Mouse (Mus musculus) liver, embryonic 14.5 days (tissue): ENCODE measurements at regions not wholly inside any gene's neighbourhood (a gene's known extent, or its start where the extent isn't known, plus 50 kb on each side); places are given as distances from the start of the nearest gene placed in this dataset.

Source experiments
- ATAC-seq: fragments of 200-750 bp; cut with Nextera tagmentation; 2 replicates; pipeline ENCODE4 v1.8.0; 2017; ENCODE audit warnings: moderate number of reproducible peaks, mild to moderate bottlenecking, moderate library complexity; ENCODE audit not compliant: insufficient read depth
- DNase-seq, 3 experiments: peaks; one replicate each; pipeline ENCODE4 v3.0.0-alpha.2; 2012 to 2013; ENCODE audit warnings: low read depth in 3 of 3, low spot score in 3 of 3
- H3K27ac ChIP-seq: fragments of 300-500 bp; sonication (generic); 2 replicates; pipeline ENCODE4 v1.5.1; 2014; ENCODE audit warnings: moderate library complexity, mild to moderate bottlenecking, control low read depth, inconsistent platforms
- H3K27me3 ChIP-seq: fragments of 300-500 bp; sonication (generic); 2 replicates; pipeline ENCODE4 v1.6.1; 2014; ENCODE audit warnings: mild to moderate bottlenecking, low read length, moderate library complexity; ENCODE audit not compliant: control insufficient read depth, insufficient read depth
- H3K36me3 ChIP-seq: fragments of 300-500 bp; sonication (generic); replicated peaks from 2 replicates; pipeline ENCODE4 v1.6.1; 2014; ENCODE audit warnings: low read depth; ENCODE audit not compliant: control insufficient read depth, insufficient read depth
- H3K4me1 ChIP-seq, 2 experiments: fragments of 200-500 bp in 1 of 2; fragments of 300-500 bp in 1 of 2; sonication (generic) in 1 of 2; replicated peaks; 2 replicates each; pipeline ENCODE4 v1.6.1; 2012 to 2014; ENCODE audit warnings: antibody characterized with exemption in 1 of 2, inconsistent platforms in 1 of 2, low read length in 1 of 2; ENCODE audit not compliant: control insufficient read depth in 2 of 2, insufficient read depth in 2 of 2
- H3K4me2 ChIP-seq: fragments of 300-500 bp; sonication (generic); 2 replicates; pipeline ENCODE4 v1.6.1; 2014; ENCODE audit warnings: low read depth, mild to moderate bottlenecking, control low read depth, moderate library complexity
- H3K4me3 ChIP-seq, 2 experiments: fragments of 200-500 bp in 1 of 2; fragments of 300-500 bp in 1 of 2; sonication (generic) in 1 of 2; 2 replicates each; pipeline ENCODE4 v1.5.1; 2012 to 2014; ENCODE audit warnings: low read depth in 2 of 2, low read length in 2 of 2, mild to moderate bottlenecking in 2 of 2, control low read depth in 1 of 2, inconsistent platforms in 1 of 2, moderate library complexity in 1 of 2; ENCODE audit not compliant: insufficient read depth in 1 of 2
- H3K9ac ChIP-seq: fragments of 300-500 bp; sonication (generic); replicated peaks from 2 replicates; pipeline ENCODE4 v1.6.1; 2014; ENCODE audit warnings: mild to moderate bottlenecking, control low read depth, moderate library complexity
- H3K9me3 ChIP-seq: fragments of 300-500 bp; sonication (generic); 2 replicates; pipeline ENCODE4 v1.6.1; 2016; ENCODE audit warnings: low read length, mixed read lengths; ENCODE audit not compliant: control insufficient read depth
- CTCF ChIP-seq: IDR thresholded peaks from 2 replicates; pipeline ENCODE4 v1.5.1; 2016; ENCODE audit warnings: antibody characterized with exemption, low read depth, control low read depth
- EP300 ChIP-seq: IDR thresholded peaks from 2 replicates; pipeline ENCODE4 v1.6.1; 2016; ENCODE audit warnings: antibody characterized with exemption, low read depth
- WGBS: fragments of 180-500 bp; shearing (Covaris S2); extraction: QIAGEN DNeasy Blood & Tissue Kit; methylation state at CpG from one replicate; pipeline ENCODE4 v1.1.7; 2014; ENCODE audit not compliant: insufficient replicate concordance; 5-methylcytosine and 5-hydroxymethylcytosine counted together

DNA sequence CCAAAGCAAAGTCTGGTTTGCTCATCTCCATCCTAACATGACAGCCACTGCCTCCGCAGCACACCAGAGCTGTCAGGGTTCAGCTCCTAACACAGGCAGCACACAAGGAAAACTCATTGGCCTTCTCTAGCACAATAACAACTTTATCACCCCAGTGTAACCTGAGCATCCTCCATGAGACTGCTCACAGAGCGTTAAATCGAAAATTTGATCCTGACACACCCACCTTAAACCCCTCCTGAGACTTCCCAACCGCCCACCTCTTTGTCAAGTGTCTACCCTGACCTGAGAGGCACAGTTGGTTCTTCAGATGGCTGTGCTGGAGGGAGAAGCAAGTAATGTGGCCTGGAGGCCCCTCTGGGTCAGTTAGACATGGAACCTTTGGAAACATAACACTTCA is 67.7 kb upstream of the Slc22a22 start:
- H3K4me1 ChIP-seq: no peaks in the 10 kb centered on the region
- ATAC-seq (no peak), DNase-seq (no peak)
- no peak overlapping the region for H3K27ac ChIP-seq
- no peaks in the 10 kb centered on the region for H3K27me3 ChIP-seq
- no peak overlapping the region for H3K4me3 ChIP-seq
- no peak overlapping the region for H3K4me2 ChIP-seq
- H3K9ac ChIP-seq: no peak overlapping the region
- no peaks in the 10 kb centered on the region for H3K9me3 ChIP-seq
- WGBS: 59% methylated on average over 4 of the region's 4 CpGs
- no peaks in the 10 kb centered on the region for H3K36me3 ChIP-seq
- TF ChIP-seq EP300 (no peak), CTCF (no peak)

DNA sequence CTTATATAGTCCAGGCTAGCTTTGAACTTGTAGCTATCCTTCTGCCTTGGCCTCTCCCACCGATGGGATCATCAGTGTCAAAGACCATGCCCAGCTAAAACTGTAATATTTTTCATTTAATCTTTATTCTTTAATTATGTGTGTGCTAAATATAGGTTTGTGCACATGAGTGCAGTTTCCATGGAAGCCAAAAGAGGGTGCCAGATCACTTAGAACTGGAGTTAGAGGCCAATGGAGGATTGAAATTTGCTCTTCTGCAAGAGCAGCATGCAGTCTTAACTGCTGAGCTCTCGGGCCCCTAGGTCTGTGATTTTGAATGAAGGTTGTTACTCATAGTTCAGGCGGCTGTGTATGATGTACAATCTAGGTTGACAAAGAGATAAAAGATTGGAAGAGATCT is 66.6 kb upstream of the Slc22a22 start:
- no peak for TF ChIP-seq CTCF
- no peak overlapping the region for H3K27ac ChIP-seq
- no peak overlapping the region for H3K4me2 ChIP-seq
- DNase-seq (no peak), ATAC-seq (no peak)
- no peak overlapping the region for H3K9ac ChIP-seq
- H3K36me3 ChIP-seq: no peaks in the 10 kb centered on the region
- H3K27me3 ChIP-seq: no peaks in the 10 kb centered on the region
- no peak overlapping the region for H3K4me3 ChIP-seq
- no peaks in the 10 kb centered on the region for H3K9me3 ChIP-seq
- 40% methylated on average over 3 of the region's 3 CpGs for WGBS
- H3K4me1 ChIP-seq: no peaks in the 10 kb centered on the region

DNA sequence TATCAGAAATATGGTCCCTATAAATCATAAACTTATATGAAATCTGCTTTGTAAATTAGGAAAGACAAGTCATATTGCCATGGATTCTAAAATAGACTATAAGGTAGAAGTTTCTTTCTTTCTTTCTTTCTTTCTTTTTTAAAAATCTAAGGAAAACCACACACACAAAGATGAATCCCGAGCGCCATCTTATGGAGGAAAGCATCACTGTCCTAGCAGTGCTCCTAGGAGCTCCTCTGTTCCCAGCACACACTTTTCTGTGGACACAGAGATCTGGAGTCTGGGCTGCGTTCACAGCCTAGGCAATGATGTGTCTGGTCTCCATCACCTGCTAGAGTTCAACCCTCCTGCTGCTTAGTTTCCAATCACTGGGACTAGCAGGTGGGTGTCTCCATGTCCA is 65.2 kb upstream of the Slc22a22 start:
- Histone ChIP-seq H3K4me3 (no peak overlapping the region), H3K27ac (no peak overlapping the region), H3K36me3 (no peaks in the 10 kb centered on the region), H3K4me1 (no peaks in the 10 kb centered on the region), H3K27me3 (no peaks in the 10 kb centered on the region), H3K9ac (no peak overlapping the region), H3K9me3 (no peaks in the 10 kb centered on the region), H3K4me2 (no peak overlapping the region)
- WGBS: 38% methylated on average over 3 of the region's 3 CpGs
- DNase-seq: no peak
- no peak for ATAC-seq
- no peak for TF ChIP-seq CTCF
- no peak for TF ChIP-seq EP300

DNA sequence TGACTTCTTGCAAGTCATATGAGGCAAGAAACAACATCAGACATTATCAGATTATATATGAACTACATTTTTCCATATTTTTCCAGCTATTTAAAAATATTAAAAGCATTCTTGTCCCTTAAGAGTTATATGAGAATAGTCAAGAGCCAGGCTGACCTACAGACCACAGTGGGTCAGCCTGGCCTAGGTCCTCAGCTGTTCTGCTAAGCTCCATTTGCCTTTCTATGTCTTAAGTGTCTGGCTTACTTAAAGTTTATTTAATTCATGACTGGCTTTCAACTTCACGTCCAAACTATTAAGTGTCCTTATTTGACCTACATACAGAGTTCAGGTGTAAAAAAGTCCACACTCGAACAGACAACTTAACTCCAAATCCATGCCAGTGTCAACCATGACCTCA is 58.1 kb upstream of the Slc22a22 start:
- no peak overlapping the region for H3K27ac ChIP-seq
- no peak overlapping the region for H3K4me2 ChIP-seq
- H3K9ac ChIP-seq: no peak overlapping the region
- no peak for ATAC-seq
- H3K4me1 ChIP-seq: no peaks in the 10 kb centered on the region
- WGBS: 45% methylated on average over 2 of the region's 2 CpGs
- no peak for DNase-seq
- no peak overlapping the region for H3K4me3 ChIP-seq
- H3K36me3 ChIP-seq: no peaks in the 10 kb centered on the region
- no peaks in the 10 kb centered on the region for H3K27me3 ChIP-seq
- TF ChIP-seq CTCF (no peak), EP300 (no peak)
- no peaks in the 10 kb centered on the region for H3K9me3 ChIP-seq
